Mouse (Mus musculus) heart, postnatal 0 days (tissue): ENCODE measurements around the gene Ccdc155. TPM values are rescaled to one million over a fixed set of nuclear protein-coding genes. Genes with fewer than 3 reads are reported as not detected.

Experiments
- ATAC-seq: fragments of 200-750 bp; cut with Nextera tagmentation; 2 replicates; pipeline ENCODE4 v1.8.0; 2017; ENCODE audit warnings: low read depth, moderate number of reproducible peaks, moderate library complexity; ENCODE audit not compliant: insufficient read depth
- DNase-seq: peaks from one replicate; pipeline ENCODE4 v3.0.0-alpha.2; 2016; ENCODE audit warnings: low spot score
- H3K27ac ChIP-seq: fragments of 300-500 bp; sonication (generic); 2 replicates; pipeline ENCODE4 v1.5.1; 2014; ENCODE audit warnings: low read depth, mild to moderate bottlenecking
- H3K27me3 ChIP-seq: fragments of 300-500 bp; sonication (generic); 2 replicates; pipeline ENCODE4 v1.6.1; 2014; ENCODE audit warnings: low read length, mixed read lengths; ENCODE audit not compliant: control insufficient read depth, insufficient read depth
- H3K36me3 ChIP-seq: fragments of 300-500 bp; sonication (generic); replicated peaks from 2 replicates; pipeline ENCODE4 v1.6.1; 2014; ENCODE audit warnings: low read length, mixed read lengths; ENCODE audit not compliant: control insufficient read depth, insufficient read depth
- H3K4me1 ChIP-seq: fragments of 300-500 bp; sonication (generic); 2 replicates; pipeline ENCODE4 v1.6.1; 2014; ENCODE audit warnings: antibody characterized with exemption; ENCODE audit not compliant: control insufficient read depth, insufficient read depth
- H3K4me2 ChIP-seq: fragments of 300-500 bp; sonication (generic); 2 replicates; pipeline ENCODE4 v1.6.1; 2014; ENCODE audit warnings: low read depth, mild to moderate bottlenecking, low read length, moderate library complexity
- H3K4me3 ChIP-seq: fragments of 300-500 bp; sonication (generic); 2 replicates; pipeline ENCODE4 v1.5.1; 2014; ENCODE audit warnings: low read depth, low read length
- H3K9ac ChIP-seq: fragments of 300-500 bp; sonication (generic); replicated peaks from 2 replicates; pipeline ENCODE4 v1.6.1; 2014; ENCODE audit warnings: low read depth, low read length, mixed read lengths
- H3K9me3 ChIP-seq: fragments of 300-500 bp; sonication (generic); replicated peaks from 2 replicates; pipeline ENCODE4 v1.6.1; 2016; ENCODE audit warnings: low read length; ENCODE audit not compliant: control insufficient read depth
- CTCF ChIP-seq: IDR thresholded peaks from 2 replicates; pipeline ENCODE4 v1.5.1; 2016; ENCODE audit warnings: antibody characterized with exemption, control low read depth, low read depth
- EP300 ChIP-seq: IDR thresholded peaks from 2 replicates; pipeline ENCODE4 v1.6.1; 2016; ENCODE audit warnings: antibody characterized with exemption, low read depth
- whole genome bisulfite sequencing: fragments of 180-500 bp; shearing (Covaris S2); extraction: QIAGEN DNeasy Blood & Tissue Kit; methylation state at CpG from one replicate; pipeline ENCODE4 v1.1.7; 2014; 5-methylcytosine and 5-hydroxymethylcytosine counted together
- polyA plus RNA-seq: library from polyadenylated mRNA; unstranded; fragments of >200 nt; fragmentation: Nextera tagmentation; extraction: Ambion mirVana; gene quantifications from 2 replicates; pipeline ENCODE4 v1.2.1, GENCODE M21; 2015
- total RNA-seq: library from RNA; depleted of rRNA; stranded (reverse); fragments of >200 nt; gene quantifications from 2 replicates; pipeline ENCODE4 v1.2.3, GENCODE M21; 2014; ENCODE audit warnings: low replicate concordance

Ccdc155 gene
- total and polyA plus RNA-seq, 2 experiments from 2014 or later: 0.14 TPM; not detected in 1

- Histone ChIP-seq H3K4me2 (peak overlapping the region; percentile 88), H3K9me3 (no peaks in the 10 kb centered on the region), H3K36me3 (peaks cover 25% of the 10 kb centered on the region), H3K27me3 (peaks cover 8% of the 10 kb centered on the region; the same call in 1 of the 2 replicates), H3K4me1 (no peaks in the 10 kb centered on the region), H3K4me3 (peak overlapping the region; percentile 69), H3K9ac (peak overlapping the region; percentile 83), H3K27ac (peak overlapping the region; percentile 79)
- TF ChIP-seq EP300: no peak
- DNase-seq (peak; percentile 74), ATAC-seq (peak; percentile 76)
- under 1% methylated on average over 13 of the region's 13 CpGs for WGBS
These were observed 11.9 kb upstream of the Ccdc155 start for GRCm38 (mm10) chr7:45216442-45217183.

DNA sequence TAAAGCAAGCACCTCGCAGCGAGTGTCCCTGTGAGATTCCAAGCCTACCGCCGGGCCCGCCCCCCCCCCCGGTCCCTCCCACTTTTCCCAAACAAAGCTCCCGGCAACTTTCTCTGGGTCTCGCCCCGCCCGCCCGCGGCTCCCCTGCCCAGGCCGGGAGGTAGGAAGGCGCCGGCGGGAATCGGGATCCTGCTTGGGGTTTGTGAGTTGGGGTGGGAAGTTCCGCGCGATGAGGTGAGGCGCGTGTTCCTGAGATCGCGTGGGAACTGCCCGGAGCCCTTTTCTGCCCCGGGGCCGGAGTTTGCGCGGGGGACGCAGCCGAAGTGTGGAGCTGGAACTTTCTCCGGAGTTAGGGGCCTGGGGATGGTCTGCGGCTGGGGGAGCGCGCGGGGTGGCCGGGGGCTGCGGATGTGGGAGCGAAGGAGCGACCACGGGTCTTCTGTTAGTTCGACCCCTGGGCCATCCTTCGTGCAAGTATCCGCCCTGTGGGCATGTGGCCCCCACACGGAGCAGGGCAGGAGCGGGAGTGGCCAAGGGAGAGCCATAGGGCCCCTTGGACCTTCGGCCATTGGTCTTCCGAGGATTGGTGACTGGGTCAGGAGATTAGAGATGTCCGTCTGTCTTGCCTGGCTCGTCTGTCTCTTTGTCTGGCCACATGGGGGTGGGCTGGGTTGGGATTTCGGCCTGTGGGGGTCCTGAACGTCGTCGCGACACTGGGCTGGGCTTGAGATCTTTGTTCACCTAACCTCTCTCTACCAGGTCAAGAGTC lies 11.2 kb upstream of the Ccdc155 start, which contains the start of gene Tead2:
Gene Tead2, plus strand, starts transcription at position 81 of the 769 bp plus-strand sequence.
- peak; percentile 42 for DNase-seq
- Histone ChIP-seq H3K9ac (peak within 1 kb of the TSS; percentile 83), H3K4me2 (peak within 1 kb of the TSS; percentile 88), H3K4me3 (peak within 1 kb of the TSS; percentile 69), H3K36me3 (peaks cover 18% of the 10 kb centered on the region), H3K27me3 (peaks cover 15% of the 10 kb centered on the region), H3K4me1 (no peaks in the 10 kb centered on the region), H3K27ac (peak within 1 kb of the TSS; percentile 79), H3K9me3 (no peaks in the 10 kb centered on the region)
- 2% methylated on average over 54 of the region's 55 CpGs for WGBS
- TF ChIP-seq EP300: no peak
- no peak for TF ChIP-seq CTCF
- peak; percentile 62 for ATAC-seq

GRCm38 (mm10) chr7:45213708-45214107 lies 9.0 kb upstream of the Ccdc155 start:
- DNase-seq: no peak
- TF ChIP-seq EP300 (no peak), CTCF (no peak)
- Histone ChIP-seq H3K27me3 (peaks cover 24% of the 10 kb centered on the region), H3K4me2 (no peak overlapping the region), H3K36me3 (peaks cover 9% of the 10 kb centered on the region), H3K4me3 (no peak overlapping the region), H3K9ac (no peak overlapping the region), H3K27ac (no peak overlapping the region), H3K4me1 (no peaks in the 10 kb centered on the region), H3K9me3 (no peaks in the 10 kb centered on the region)
- no peak for ATAC-seq
- WGBS: 80% methylated on average over 5 of the region's 5 CpGs

GRCm38 (mm10) chr7:45212356-45212755 lies 7.7 kb upstream of the Ccdc155 start:
- H3K36me3 ChIP-seq: no peaks in the 10 kb centered on the region
- TF ChIP-seq CTCF (no peak), EP300 (no peak)
- H3K4me3 ChIP-seq: no peak overlapping the region
- no peak overlapping the region for H3K9ac ChIP-seq
- H3K4me2 ChIP-seq: no peak overlapping the region
- H3K9me3 ChIP-seq: no peaks in the 10 kb centered on the region
- DNase-seq (no peak), ATAC-seq (no peak)
- WGBS: 73% methylated on average over 7 of the region's 7 CpGs
- H3K4me1 ChIP-seq: no peaks in the 10 kb centered on the region
- no peak overlapping the region for H3K27ac ChIP-seq
- H3K27me3 ChIP-seq: peaks cover 24% of the 10 kb centered on the region

GRCm38 (mm10) chr7:45211851-45212251 lies 7.2 kb upstream of the Ccdc155 start, which contains the start of gene Dkkl1:
Gene Dkkl1, minus strand, starts transcription at chr7:45212147.
- Histone ChIP-seq H3K4me1 (no peaks in the 10 kb centered on the region), H3K9ac (no peak within 1 kb of the TSS), H3K36me3 (no peaks in the 10 kb centered on the region), H3K27me3 (peaks cover 24% of the 10 kb centered on the region), H3K27ac (no peak within 1 kb of the TSS), H3K4me3 (no peak within 1 kb of the TSS), H3K9me3 (no peaks in the 10 kb centered on the region), H3K4me2 (peak within 1 kb of the TSS; percentile 26; the same call in 1 of the 2 replicates)
- WGBS: 5% methylated on average over 17 of the region's 17 CpGs
- ATAC-seq (no peak), DNase-seq (no peak)
- no peak for TF ChIP-seq CTCF
- no peak for TF ChIP-seq EP300
